Mouse (Mus musculus) left cerebral cortex, adult 9 months (tissue): ENCODE results near the gene Snai3.
A peak's percentile ranks its signal among the peaks of the same experiment; 100 is the strongest.

Experiments
- DNase-seq, 2 experiments: peaks; one replicate each; pipeline ENCODE4 v3.0.0; 2022; ENCODE audit warnings: low spot score in 2 of 2

Gene Snai3

GRCm38 (mm10) chr8:122459990-122460389 lies 543 bp downstream of the Snai3 start:
- DNase-seq, result no peak

GRCm38 (mm10) chr8:122459218-122459900 lies 1.2 kb downstream of the Snai3 start:
- no peak for DNase-seq

- DNase-seq, result no peak
Observed at GRCm38 (mm10) chr8:122457171-122457570, 3.4 kb downstream of the Snai3 start.

- no peak for DNase-seq
Observed at GRCm38 (mm10) chr8:122454409-122454808, 6.1 kb downstream of the Snai3 start.

GRCm38 (mm10) chr8:122452154-122452553 lies 8.4 kb downstream of the Snai3 start:
- DNase-seq, result no peak

- DNase-seq, result no peak
Observed at GRCm38 (mm10) chr8:122451161-122451703, 9.3 kb downstream of the Snai3 start.

GRCm38 (mm10) chr8:122445203-122445602 lies 15.3 kb downstream of the Snai3 start:
- no peak for DNase-seq

- peak; percentile 58 to 86 for DNase-seq
Observed at GRCm38 (mm10) chr8:122444058-122444748, 16.3 kb downstream of the Snai3 start.

- DNase-seq, result peak; percentile 99
Observed at GRCm38 (mm10) chr8:122443262-122444006, 17.1 kb downstream of the Snai3 start, which contains the start of gene Mvd. Gene Mvd (minus strand): TSS chr8:122443422.

- DNase-seq, result no peak
Observed at GRCm38 (mm10) chr8:122442781-122443180, 17.8 kb downstream of the Snai3 start.

- no peak for DNase-seq
Observed at GRCm38 (mm10) chr8:122442356-122442755, 18.2 kb downstream of the Snai3 start.

GRCm38 (mm10) chr8:122441326-122441725 lies 19.2 kb downstream of the Snai3 start:
- no peak for DNase-seq

GRCm38 (mm10) chr8:122439336-122439735 lies 21.2 kb downstream of the Snai3 start:
- DNase-seq, result no peak

- DNase-seq, result no peak
Observed at GRCm38 (mm10) chr8:122437708-122438331, 22.7 kb downstream of the Snai3 start.

- DNase-seq, result no peak
Observed at GRCm38 (mm10) chr8:122436586-122437125, 23.9 kb downstream of the Snai3 start.

- no peak for DNase-seq
Observed at GRCm38 (mm10) chr8:122436146-122436545, 24.4 kb downstream of the Snai3 start.

GRCm38 (mm10) chr8:122435375-122435774 lies 25.2 kb downstream of the Snai3 start:
- DNase-seq, result no peak

- DNase-seq, result no peak
Observed at GRCm38 (mm10) chr8:122433269-122433905, 27.1 kb downstream of the Snai3 start.

- no peak for DNase-seq
Observed at GRCm38 (mm10) chr8:122432443-122433268, 27.9 kb downstream of the Snai3 start, which contains the start of gene Cyba. Gene Cyba (minus strand): TSS chr8:122432930.
